Mouse (Mus musculus) G1E (cell line): ENCODE data around the gene Fscn2.

ENCODE experiments used
- CTCF ChIP-seq: IDR thresholded peaks from 2 replicates; pipeline ENCODE4 v1.5.1; 2012; ENCODE audit warnings: low read depth, low read length, inconsistent platforms, mixed read lengths
- GATA2 ChIP-seq: IDR thresholded peaks from 2 replicates; pipeline ENCODE4 v1.6.1; 2012; ENCODE audit warnings: low read depth, low read length, inconsistent platforms, borderline replicate concordance
- POLR2AphosphoS5 ChIP-seq: IDR thresholded peaks from 2 replicates; pipeline ENCODE4 v1.6.1; 2012; ENCODE audit warnings: low read depth, low read length, inconsistent platforms; ENCODE audit not compliant: insufficient replicate concordance

GRCm38 (mm10) chr11:120399319-120399718 is 38.0 kb downstream of the Fscn2 start:
- TF ChIP-seq CTCF: no peak
- TF ChIP-seq GATA2: no peak
- no peak for TF ChIP-seq POLR2AphosphoS5
